Mouse (Mus musculus) myocyte (in vitro differentiated cells): ENCODE results near the gene Gm4969. TPM values are rescaled to one million over a fixed set of nuclear protein-coding genes. Genes with fewer than 3 reads are reported as not detected.

ENCODE experiments used
- H3K27me3 ChIP-seq: one replicate; pipeline ENCODE4 v1.6.1; 2011; ENCODE audit not compliant: control insufficient read depth, insufficient read depth, insufficient read length
- H3K36me3 ChIP-seq: one replicate; pipeline ENCODE4 v1.6.1; 2011; ENCODE audit not compliant: control insufficient read depth, insufficient read depth
- H3K4me2 ChIP-seq: one replicate; pipeline ENCODE4 v1.6.1; 2011; ENCODE audit warnings: low read depth, control low read depth
- H3K4me3 ChIP-seq: one replicate; pipeline ENCODE4 v1.5.1; 2011; ENCODE audit warnings: mild to moderate bottlenecking, control low read depth, moderate library complexity
- H3K79me2 ChIP-seq: one replicate; pipeline ENCODE4 v1.6.1; 2011; ENCODE audit not compliant: control insufficient read depth, insufficient read depth
- H3ac ChIP-seq: one replicate; pipeline ENCODE4 v1.6.1; 2011; ENCODE audit not compliant: control insufficient read depth, insufficient read length
- CEBPB ChIP-seq: IDR thresholded peaks from 2 replicates; pipeline ENCODE4 v1.6.1; 2011; ENCODE audit warnings: mild to moderate bottlenecking, moderate library complexity; ENCODE audit not compliant: poor library complexity, insufficient read depth, severe bottlenecking
- E2F4 ChIP-seq: IDR thresholded peaks from one replicate; pipeline ENCODE4 v1.6.1; 2011; ENCODE audit warnings: mild to moderate bottlenecking, control low read depth, moderate library complexity; ENCODE audit not compliant: insufficient read depth
- MAX ChIP-seq: IDR thresholded peaks from one replicate; pipeline ENCODE4 v1.6.1; 2011; ENCODE audit warnings: low read depth, mild to moderate bottlenecking, control low read depth
- MYOD1 ChIP-seq, 3 experiments: IDR thresholded peaks; one replicate each; pipeline ENCODE4 v1.6.1; 2011; ENCODE audit warnings: control low read depth in 2 of 3, low read depth in 2 of 3, mild to moderate bottlenecking in 2 of 3, moderate library complexity in 1 of 3; ENCODE audit not compliant: insufficient read length in 2 of 3, control insufficient read depth in 1 of 3
- MYOG ChIP-seq, 3 experiments: IDR thresholded peaks; one replicate each; pipeline ENCODE4 v1.6.1; 2011; ENCODE audit warnings: control low read depth in 2 of 3, low read depth in 2 of 3, mild to moderate bottlenecking in 2 of 3; ENCODE audit not compliant: insufficient read length in 2 of 3, control insufficient read depth in 1 of 3, insufficient read depth in 1 of 3
- POLR2A ChIP-seq: IDR thresholded peaks from one replicate; pipeline ENCODE4 v1.6.1; 2011; ENCODE audit warnings: low read depth, mild to moderate bottlenecking, control low read depth, moderate library complexity; ENCODE audit not compliant: insufficient read length
- POLR2AphosphoS2 ChIP-seq: IDR thresholded peaks from one replicate; pipeline ENCODE4 v1.6.1; 2011; ENCODE audit warnings: low read depth, control low read depth; ENCODE audit not compliant: insufficient read length
- REST ChIP-seq: IDR thresholded peaks from one replicate; pipeline ENCODE4 v1.6.1; 2011; ENCODE audit warnings: mild to moderate bottlenecking, control low read depth, moderate library complexity; ENCODE audit not compliant: insufficient read depth, insufficient read length
- SRF ChIP-seq: IDR thresholded peaks from one replicate; pipeline ENCODE4 v1.6.1; 2011; ENCODE audit warnings: low read depth; ENCODE audit not compliant: control insufficient read depth, insufficient read length
- TCF12 ChIP-seq: IDR thresholded peaks from one replicate; pipeline ENCODE4 v1.6.1; 2011; ENCODE audit warnings: mild to moderate bottlenecking, control low read depth; ENCODE audit not compliant: poor library complexity, insufficient read depth, severe bottlenecking
- TCF3 ChIP-seq: IDR thresholded peaks from one replicate; pipeline ENCODE4 v1.6.1; 2011; ENCODE audit warnings: low read depth, control low read depth; ENCODE audit not compliant: insufficient read length
- USF1 ChIP-seq: IDR thresholded peaks from one replicate; pipeline ENCODE4 v1.6.1; 2011; ENCODE audit warnings: low read depth, mild to moderate bottlenecking, control low read depth, moderate library complexity
- polyA plus RNA-seq: library from polyadenylated mRNA; unstranded; fragments of >200 nt; fragmentation: generic; extraction: Trizol; gene quantifications from one replicate; pipeline ENCODE4 v1.2.1, GENCODE M21; 2012; ENCODE audit warnings: missing spikeins

Gm4969 gene
- polyA plus RNA-seq, 1 experiment: not detected

DNA sequence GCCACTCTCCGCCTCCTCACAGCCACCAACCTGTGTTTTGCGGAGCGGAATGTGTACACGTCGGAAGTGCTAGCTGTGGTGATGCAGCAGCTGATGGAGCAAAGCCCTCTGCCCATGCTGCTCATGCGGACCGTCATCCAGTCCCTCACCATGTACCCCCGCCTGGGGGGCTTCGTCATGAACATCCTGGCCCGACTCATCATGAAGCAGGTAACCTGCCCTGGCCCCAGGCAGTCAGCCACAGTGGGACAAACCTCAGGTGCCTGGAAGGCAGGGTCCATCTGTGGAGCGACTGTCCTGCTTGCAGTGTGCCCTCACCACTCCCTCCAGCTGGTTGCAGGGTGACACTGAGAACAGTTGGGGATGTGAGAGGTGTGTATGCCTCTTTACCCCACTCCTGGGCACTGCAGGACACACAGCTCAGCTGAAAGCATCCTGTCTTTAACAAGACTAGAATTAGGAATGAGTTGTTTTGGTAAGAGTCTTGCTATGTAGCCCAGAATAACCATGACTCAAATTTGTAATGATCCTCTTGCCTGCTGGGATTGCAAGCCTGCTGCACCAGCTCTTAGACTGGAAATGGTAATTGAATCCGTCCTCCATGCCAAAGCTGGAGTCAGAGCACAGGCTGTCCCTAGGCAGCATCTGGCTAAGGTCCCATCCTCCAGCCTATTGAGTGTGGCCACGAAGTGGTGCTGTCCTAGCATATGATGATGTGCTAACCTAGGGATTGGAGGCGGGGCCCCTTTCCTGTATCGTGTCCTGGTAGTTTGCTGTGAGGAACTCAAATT is 65.6 kb downstream of the Gm4969 start:
- TF ChIP-seq REST: no peak
- no peak for TF ChIP-seq MAX
- no peak for TF ChIP-seq MYOD1 (IDR thresholded peaks at IDR 0.05; ENCODE audit: control insufficient read depth in 1 of 3, insufficient read length in 2 of 3, low read depth in 2 of 3)
- peak; percentile 51 for TF ChIP-seq POLR2AphosphoS2
- TF ChIP-seq TCF3: no peak
- no peak for TF ChIP-seq MYOG (IDR thresholded peaks at IDR 0.05; ENCODE audit: control insufficient read depth in 1 of 3, insufficient read depth in 1 of 3, insufficient read length in 2 of 3, low read depth in 2 of 3)
- Histone ChIP-seq H3K36me3 (no peaks in the 10 kb centered on the region), H3K4me2 (no peak overlapping the region), H3K4me3 (no peak overlapping the region), H3ac (no peak overlapping the region), H3K79me2 (no peaks in the 10 kb centered on the region), H3K27me3 (no peaks in the 10 kb centered on the region)

DNA sequence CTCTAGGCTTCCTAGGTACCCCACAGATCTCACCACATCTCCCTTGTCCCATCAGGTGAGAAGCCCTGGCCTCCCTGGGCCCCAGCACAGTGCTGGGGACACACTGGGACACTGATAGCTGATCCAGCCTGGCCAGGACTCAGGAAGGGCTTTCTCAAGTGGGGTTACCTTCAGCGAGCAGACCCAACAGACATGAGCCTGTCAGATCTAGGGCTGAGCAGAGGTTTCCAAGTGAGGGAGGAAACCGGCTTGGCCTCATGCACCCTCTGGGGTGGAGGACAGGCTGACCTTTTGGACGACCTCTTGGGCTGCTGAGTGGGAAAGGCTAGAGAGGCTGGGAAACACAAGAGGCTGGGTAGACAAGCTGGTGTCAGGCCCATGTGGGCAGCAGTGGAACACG is 67.0 kb downstream of the Gm4969 start:
- Histone ChIP-seq H3K4me2 (no peak overlapping the region), H3ac (no peak overlapping the region), H3K79me2 (no peaks in the 10 kb centered on the region), H3K27me3 (no peaks in the 10 kb centered on the region), H3K4me3 (no peak overlapping the region), H3K36me3 (no peaks in the 10 kb centered on the region)
- TF ChIP-seq MAX: no peak
- TF ChIP-seq CEBPB: no peak
- no peak for TF ChIP-seq POLR2A
- no peak for TF ChIP-seq MYOD1 (IDR thresholded peaks at IDR 0.05; ENCODE audit: control insufficient read depth in 1 of 3, insufficient read length in 2 of 3, low read depth in 2 of 3)
- no peak for TF ChIP-seq POLR2AphosphoS2
- no peak for TF ChIP-seq REST

DNA sequence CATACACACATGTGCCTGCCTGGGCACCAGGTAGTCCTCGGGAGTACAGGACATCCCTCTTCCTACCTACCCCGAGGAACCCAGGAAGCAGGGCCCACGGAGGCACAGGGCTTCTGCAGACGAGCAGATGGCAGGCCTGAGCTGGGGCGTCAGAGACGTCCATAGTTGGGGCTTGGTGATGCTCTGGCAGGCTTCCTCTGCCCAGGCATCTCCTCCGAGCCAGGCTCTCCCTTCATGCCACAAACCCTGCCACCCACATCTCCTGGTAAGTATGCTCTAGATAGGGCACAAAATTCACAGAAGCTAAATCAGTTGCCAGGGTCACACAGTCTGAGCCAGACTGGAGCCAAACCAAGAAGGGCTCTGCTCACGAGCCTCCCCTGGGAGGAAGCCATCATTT is 68.0 kb downstream of the Gm4969 start:
- Histone ChIP-seq H3K27me3 (no peaks in the 10 kb centered on the region), H3K36me3 (no peaks in the 10 kb centered on the region), H3K4me2 (no peak overlapping the region), H3K79me2 (no peaks in the 10 kb centered on the region), H3K4me3 (no peak overlapping the region), H3ac (no peak overlapping the region)
- no peak for TF ChIP-seq TCF12
- no peak for TF ChIP-seq SRF
- no peak for TF ChIP-seq MYOG (IDR thresholded peaks at IDR 0.05; ENCODE audit: control insufficient read depth in 1 of 3, insufficient read depth in 1 of 3, insufficient read length in 2 of 3, low read depth in 2 of 3)
- no peak for TF ChIP-seq USF1
- TF ChIP-seq E2F4: no peak
- TF ChIP-seq CEBPB: no peak
- no peak for TF ChIP-seq REST
- no peak for TF ChIP-seq TCF3
- no peak for TF ChIP-seq POLR2AphosphoS2
- no peak for TF ChIP-seq POLR2A
- no peak for TF ChIP-seq MYOD1 (IDR thresholded peaks at IDR 0.05; ENCODE audit: control insufficient read depth in 1 of 3, insufficient read length in 2 of 3, low read depth in 2 of 3)
- TF ChIP-seq MAX: no peak

DNA sequence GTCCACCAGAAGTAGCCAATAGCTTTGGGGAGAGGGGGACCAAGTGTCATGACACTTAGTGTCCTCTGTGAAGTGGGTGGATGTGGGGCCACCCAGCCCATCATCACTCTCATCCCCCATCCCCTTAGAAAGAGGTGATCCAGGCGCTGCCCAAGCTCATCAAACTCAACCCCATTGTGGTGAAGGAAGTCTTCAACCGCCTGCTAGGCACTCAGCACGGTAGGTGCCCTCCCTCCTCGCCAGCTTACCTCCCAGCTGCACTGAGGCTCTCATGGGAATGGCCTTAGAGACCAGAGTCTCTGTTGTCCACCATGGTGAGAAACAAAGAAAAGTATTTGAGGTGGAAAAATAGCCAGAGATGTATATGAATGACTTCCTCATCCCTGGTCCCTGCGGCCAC is 68.9 kb downstream of the Gm4969 start:
- H3ac ChIP-seq: no peak overlapping the region
- no peak for TF ChIP-seq POLR2AphosphoS2
- no peak for TF ChIP-seq E2F4
- no peak for TF ChIP-seq REST
- TF ChIP-seq POLR2A: no peak
- no peak for TF ChIP-seq USF1
- no peak for TF ChIP-seq TCF3
- no peak for TF ChIP-seq TCF12
- no peak for TF ChIP-seq CEBPB
- TF ChIP-seq MYOG (IDR thresholded peaks at IDR 0.05; ENCODE audit: control insufficient read depth in 1 of 3, insufficient read depth in 1 of 3, insufficient read length in 2 of 3, low read depth in 2 of 3): no peak
- TF ChIP-seq MYOD1 (IDR thresholded peaks at IDR 0.05; ENCODE audit: control insufficient read depth in 1 of 3, insufficient read length in 2 of 3, low read depth in 2 of 3): no peak
- no peak for TF ChIP-seq MAX
- TF ChIP-seq SRF: no peak
- no peaks in the 10 kb centered on the region for H3K27me3 ChIP-seq
- peaks cover 5% of the 10 kb centered on the region for H3K36me3 ChIP-seq
- H3K4me2 ChIP-seq: no peak overlapping the region
- H3K4me3 ChIP-seq: no peak overlapping the region
- no peaks in the 10 kb centered on the region for H3K79me2 ChIP-seq

Other genes starting within 250 kb of the Gm4969 start
- not detected for gene Pglyrp1, start 247.0 kb downstream of the Gm4969 start, polyA plus RNA-seq
- gene Ccdc61, start 208.0 kb downstream of the Gm4969 start, polyA plus RNA-seq: 7.7 TPM
- 0.06 TPM for gene Nova2, start 192.5 kb downstream of the Gm4969 start, polyA plus RNA-seq
- gene Nanos2, start 131.0 kb downstream of the Gm4969 start, polyA plus RNA-seq: not detected
- gene Mypop, start 127.1 kb downstream of the Gm4969 start, polyA plus RNA-seq: 10.4 TPM
- gene Irf2bp1, start 114.3 kb downstream of the Gm4969 start, polyA plus RNA-seq: 27.6 TPM
- 0.12 TPM for gene Foxa3, start 94.8 kb downstream of the Gm4969 start, polyA plus RNA-seq
- 90.3 TPM for gene Sympk, start 94.0 kb downstream of the Gm4969 start, polyA plus RNA-seq
- gene Rsph6a, start 63.7 kb downstream of the Gm4969 start, polyA plus RNA-seq: 0.04 TPM
- 83.7 TPM for gene Dmwd, start 42.1 kb downstream of the Gm4969 start, polyA plus RNA-seq
- gene Dmpk, start 34.5 kb downstream of the Gm4969 start, polyA plus RNA-seq: 294 TPM
- gene Six5, start 23.8 kb downstream of the Gm4969 start, polyA plus RNA-seq: 1.6 TPM
- gene Fbxo46, start 1.5 kb upstream of the Gm4969 start, polyA plus RNA-seq: 6.2 TPM
- gene Qpctl, start 30.9 kb upstream of the Gm4969 start, polyA plus RNA-seq: 7.7 TPM
- gene Snrpd2, start 31.4 kb upstream of the Gm4969 start, polyA plus RNA-seq: 192 TPM
- 0.48 TPM for gene Gipr, start 47.8 kb upstream of the Gm4969 start, polyA plus RNA-seq
- gene Eml2, start 58.1 kb upstream of the Gm4969 start, polyA plus RNA-seq: 47.7 TPM
- 0.10 TPM for gene Gpr4, start 94.2 kb upstream of the Gm4969 start, polyA plus RNA-seq
- 29.8 TPM for gene Opa3, start 110.0 kb upstream of the Gm4969 start, polyA plus RNA-seq
- gene Vasp, start 153.4 kb upstream of the Gm4969 start, polyA plus RNA-seq: 189 TPM
- 0.42 TPM for gene Ppm1n, start 161.7 kb upstream of the Gm4969 start, polyA plus RNA-seq
- 340 TPM for gene Rtn2, start 164.3 kb upstream of the Gm4969 start, polyA plus RNA-seq
- gene Fosb, start 191.7 kb upstream of the Gm4969 start, polyA plus RNA-seq: 0.82 TPM
- gene Ercc1, start 226.4 kb upstream of the Gm4969 start, polyA plus RNA-seq: 83.1 TPM
- 13.7 TPM for gene Cd3eap, start 241.1 kb upstream of the Gm4969 start, polyA plus RNA-seq
- 36.0 TPM for gene Ppp1r13l, start 241.4 kb upstream of the Gm4969 start, polyA plus RNA-seq